In genomic region chr10:60189534-60190186, GRCm38 (mm10) we compare ENCODE assay signal across 21 mouse cellular contexts. TPM values are rescaled to one million over a fixed set of nuclear protein-coding genes. Genes with fewer than 3 reads are reported as not detected.
"Had no signal": no experiment of that assay in that cellular context is flagged by ENCODE, and none has a peak within 500 bp of the region (broad histone marks: within the 10 kb centered on the region; RNA-seq: fewer than 3 reads in every experiment).

No protein-coding gene starts in this region.

- H3K36me3 ChIP-seq: liver, embryonic 13.5 days; midbrain, embryonic 15.5 days had no signal

- DNase-seq: kidney, adult 2 months; kidney, postnatal 25 days; layer of hippocampus, adult 9-11 months; liver, embryonic 13.5 days; lung, adult 2 months; lung, postnatal 14 days; lung, postnatal 4 days; right cerebral cortex, adult 18-20 months; right cerebral cortex, postnatal 14 days; right cerebral cortex, postnatal 4 days; thymus, adult 2 months; thymus, postnatal 14 days; thymus, postnatal 4 days had no signal

- H3K9me3 ChIP-seq: liver, embryonic 13.5 days; midbrain, embryonic 12.5 days; midbrain, embryonic 15.5 days had no signal

- H3K27ac ChIP-seq: kidney, postnatal 0 days; layer of hippocampus, adult 2 months; liver, embryonic 13.5 days; midbrain, embryonic 12.5 days; midbrain, embryonic 15.5 days; stomach, postnatal 0 days had no signal

- H3K27me3 ChIP-seq: midbrain, embryonic 15.5 days had no signal

- H3K4me2 ChIP-seq: liver, embryonic 13.5 days; midbrain, embryonic 12.5 days; midbrain, embryonic 15.5 days had no signal

- H3K4me3 ChIP-seq: layer of hippocampus, adult 2 months; liver, embryonic 13.5 days; midbrain, embryonic 12.5 days; midbrain, embryonic 15.5 days; myocyte had no signal

- H3K9ac ChIP-seq: liver, embryonic 13.5 days; midbrain, embryonic 12.5 days; midbrain, embryonic 15.5 days had no signal

- ATAC-seq: intestine, postnatal 0 days; midbrain, embryonic 15.5 days had no signal

RNA-seq across cellular contexts. Expression of gene Chst3, which starts 29.4 kb away (rescaled TPM):
- total RNA-seq: megakaryocyte progenitor cell, adult 5-6 weeks had no signal
